Mouse (Mus musculus): ENCODE measurements around the gene Cmah.
"Not testable (repeated sequence)": the region's sequence is repeated elsewhere in the genome, so short reads cannot be mapped to it uniquely, and the experiment has no call there.

Cmah gene

DNA sequence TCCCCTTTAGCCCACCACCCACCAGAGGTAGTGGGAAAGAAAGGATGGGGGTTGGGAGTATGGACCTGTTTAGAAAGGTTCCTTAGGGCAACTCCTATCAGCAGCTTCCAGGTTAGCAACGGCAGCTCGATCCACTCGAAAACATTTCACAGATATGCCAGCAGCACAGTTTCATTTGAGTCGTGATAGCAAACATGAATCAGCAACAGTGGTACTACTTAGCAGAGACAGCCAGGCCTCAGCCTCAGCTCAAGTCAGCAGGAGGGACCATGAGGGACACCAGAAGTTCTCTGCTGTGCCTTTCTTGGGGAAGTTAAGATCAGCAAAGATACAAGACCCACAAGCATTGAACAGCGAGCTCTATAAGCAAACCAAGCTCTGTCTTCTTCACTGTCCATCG lies 13.3 kb downstream of the Cmah start:
- no peak for DNase-seq (ENCODE audit: low read depth)

DNA sequence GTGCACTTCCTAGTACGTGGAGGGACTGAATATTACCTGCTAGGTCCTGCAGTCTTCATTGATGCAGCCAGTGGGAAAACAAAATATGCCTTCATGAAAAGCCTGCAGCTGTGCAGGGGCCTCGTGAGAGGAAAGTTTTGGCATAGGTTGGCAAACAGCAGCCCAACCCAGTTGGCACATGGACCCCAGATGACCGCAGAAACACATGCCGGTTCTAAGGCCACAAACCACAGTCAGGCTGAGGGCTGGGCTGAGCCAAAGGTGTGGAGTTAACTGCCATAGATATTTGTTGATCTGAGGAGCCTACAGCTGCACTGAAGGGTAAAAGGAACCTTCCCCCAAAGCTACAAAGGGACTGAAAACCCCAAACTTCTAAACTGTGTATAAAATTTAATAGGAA lies 14.9 kb downstream of the Cmah start:
- no peak for DNase-seq (ENCODE audit: low read depth)

DNA sequence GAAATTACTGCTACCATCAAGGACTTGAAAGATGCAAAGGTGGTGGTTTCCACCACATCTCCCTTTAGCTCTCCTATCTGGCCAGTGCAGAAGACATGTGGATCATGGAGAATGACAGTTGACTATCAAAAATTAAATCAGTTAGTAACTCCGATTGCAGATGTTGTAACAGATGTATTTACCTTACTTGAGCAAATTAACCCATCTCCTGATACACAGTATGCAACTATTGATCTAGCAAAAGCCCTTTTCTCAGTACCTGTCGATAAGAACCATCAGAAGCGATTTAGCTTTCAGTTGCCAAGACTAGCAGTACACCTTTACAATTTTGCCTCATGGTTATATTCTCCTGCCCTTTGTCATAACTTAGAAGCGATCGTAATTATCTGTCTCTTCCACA lies 25.8 kb downstream of the Cmah start:
- no peak for DNase-seq (ENCODE audit: low read depth)

DNA sequence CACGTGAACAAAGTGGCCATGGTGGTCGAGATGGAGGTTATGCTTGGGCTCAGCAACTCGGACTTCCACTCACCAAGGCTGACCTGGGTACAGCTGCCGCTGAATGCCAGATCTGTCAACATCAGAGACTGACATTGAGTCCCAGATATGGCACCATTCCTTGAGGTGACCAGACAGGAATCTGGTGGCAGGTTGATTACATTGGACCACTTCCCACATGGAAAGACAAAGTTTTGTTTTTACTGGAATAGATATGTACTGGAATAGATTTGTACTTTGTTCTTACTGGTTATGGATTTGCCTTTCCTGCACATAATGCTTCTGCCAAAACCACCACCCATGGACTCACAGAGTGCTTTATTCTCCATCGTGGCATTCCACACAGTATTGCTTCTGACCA lies 27.5 kb downstream of the Cmah start:
- DNase-seq (ENCODE audit: low read depth): no peak

DNA sequence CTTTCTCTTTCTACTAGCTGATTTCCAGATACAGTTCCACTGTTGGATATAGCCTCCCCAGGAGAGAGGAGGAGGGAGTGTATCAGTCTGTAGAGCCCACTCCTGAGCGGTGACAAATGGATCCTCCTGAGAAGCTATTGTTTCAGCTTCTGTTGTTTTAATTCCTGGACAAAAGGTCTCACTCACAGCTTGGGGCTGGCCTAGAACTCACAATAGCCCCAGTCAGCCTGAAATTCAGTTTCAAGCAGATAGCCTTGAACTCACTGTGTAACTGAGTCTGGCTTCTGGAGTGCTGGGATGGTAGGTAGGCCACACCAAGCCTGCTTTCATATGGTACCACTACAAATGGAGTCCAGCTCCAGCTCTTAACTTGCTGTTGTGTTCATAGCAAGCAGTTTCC lies 32.0 kb downstream of the Cmah start:
- DNase-seq (ENCODE audit: low read depth): no peak

DNA sequence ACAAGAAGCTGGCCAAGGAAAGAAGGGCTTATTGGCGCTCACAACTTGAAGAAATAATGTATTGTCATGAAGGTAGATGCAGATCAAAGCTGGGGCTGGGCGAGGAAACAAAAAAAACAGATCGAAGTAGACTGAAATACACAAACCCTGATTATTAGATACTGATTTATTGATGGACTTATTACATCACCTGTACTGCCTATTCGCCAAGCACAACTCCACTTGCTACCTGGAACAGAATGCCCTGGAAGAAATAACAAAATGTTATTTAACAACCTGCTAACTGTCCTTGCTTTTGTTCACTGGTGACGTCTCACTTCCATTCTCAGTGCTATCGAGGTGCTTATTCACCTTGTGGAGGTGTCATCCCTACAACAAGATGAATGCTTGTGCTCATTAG lies 38.0 kb downstream of the Cmah start:
- DNase-seq (ENCODE audit: low read depth): no peak

DNA sequence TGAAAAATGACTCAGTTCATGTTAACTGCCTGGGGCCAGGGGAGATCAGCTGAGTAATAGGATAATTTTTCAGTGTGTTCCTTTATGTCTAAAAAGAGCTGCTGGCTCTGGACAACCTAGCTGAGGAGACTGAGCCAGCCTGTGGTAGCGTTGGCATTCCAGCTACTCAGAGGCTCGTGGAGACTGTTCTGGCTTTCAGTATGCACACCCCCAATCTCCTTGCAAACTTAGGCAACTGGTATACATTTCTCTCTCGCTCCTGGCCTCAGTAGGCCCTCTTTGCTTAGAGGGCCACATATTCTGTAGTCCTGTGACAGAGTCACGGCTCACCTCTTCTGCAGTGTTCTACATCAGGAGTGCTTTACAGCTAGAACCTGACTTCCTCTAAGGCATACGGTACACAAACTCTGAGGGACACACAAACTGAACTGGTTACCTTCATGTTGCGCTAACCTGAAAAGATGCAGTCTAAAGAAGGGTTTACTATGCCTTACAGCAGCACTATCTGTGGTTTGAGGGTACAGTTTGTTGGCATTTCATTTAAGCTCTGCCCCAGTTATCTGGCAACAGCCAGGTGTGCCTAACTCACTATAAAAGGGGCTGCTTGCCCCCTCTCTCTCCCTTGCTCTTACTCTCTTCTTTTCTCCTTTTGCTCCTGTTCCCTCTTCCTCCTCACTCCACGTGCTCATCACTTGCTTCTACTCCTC lies 45.8 kb downstream of the Cmah start:
- peak; percentile 31 for DNase-seq (ENCODE audit: low read depth)

DNA sequence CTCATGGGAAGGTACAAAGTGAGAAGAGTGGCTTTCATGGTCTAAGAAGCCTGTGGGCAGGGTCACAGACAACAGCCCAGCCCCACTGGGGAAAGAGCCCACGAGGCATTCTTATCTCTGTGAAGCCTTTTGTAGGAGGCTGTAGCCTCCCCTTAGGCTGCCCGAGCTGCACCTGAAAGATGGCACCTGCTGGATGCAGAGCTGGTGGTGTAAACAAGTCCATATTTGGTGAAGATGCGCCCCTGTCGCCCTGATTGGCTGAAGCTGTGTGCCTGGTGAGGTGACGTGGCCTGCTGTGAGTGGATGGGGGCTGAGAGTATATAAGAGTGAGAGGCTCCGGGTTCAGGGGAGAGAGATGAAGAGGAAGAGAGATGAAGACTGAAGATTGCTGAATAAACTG lies 47.4 kb downstream of the Cmah start:
- peak; percentile 35 for DNase-seq (ENCODE audit: low read depth)

DNA sequence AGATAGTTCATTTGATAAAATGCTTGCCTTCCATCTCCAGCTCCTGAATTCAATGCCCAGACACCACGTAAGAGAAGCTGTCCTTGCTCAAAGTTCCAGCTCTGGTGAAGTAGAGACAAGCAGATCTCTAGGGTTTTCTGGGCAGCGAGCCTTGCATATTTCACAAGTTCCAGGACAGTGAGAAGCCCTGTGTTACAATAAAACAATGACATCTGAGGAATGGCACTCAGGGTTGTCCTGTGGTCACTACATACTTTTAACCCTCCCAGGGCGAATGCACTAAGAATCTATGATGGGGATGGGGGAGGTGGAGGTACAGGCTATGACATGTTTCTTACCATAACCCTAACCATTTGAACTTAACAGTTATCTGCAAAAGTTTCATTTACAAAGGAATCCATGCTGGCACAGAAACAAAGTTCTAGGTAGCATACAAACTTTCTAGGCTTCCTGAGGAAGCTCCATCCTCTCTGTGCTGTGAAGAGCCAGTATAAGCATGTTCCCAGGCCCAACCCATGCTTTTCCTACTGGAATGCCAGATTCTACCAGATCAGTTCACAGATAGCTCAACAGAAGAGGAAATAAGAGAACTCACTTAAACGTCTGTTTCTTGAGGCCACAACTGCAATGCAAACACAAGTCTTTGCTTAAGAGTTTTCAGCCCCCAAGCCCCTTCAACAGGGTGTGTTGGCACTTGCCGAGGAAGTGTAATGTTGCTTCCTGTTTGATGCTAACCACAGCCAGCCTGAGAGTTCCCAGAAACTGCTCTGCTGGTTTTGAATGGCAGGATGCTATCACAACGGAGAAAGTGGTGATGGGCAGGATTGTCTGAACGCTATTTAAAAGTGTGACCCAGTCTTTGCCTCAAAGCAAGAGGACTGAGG lies 48.4 kb downstream of the Cmah start:
- peak; percentile 59 for DNase-seq (ENCODE audit: low read depth)

DNA sequence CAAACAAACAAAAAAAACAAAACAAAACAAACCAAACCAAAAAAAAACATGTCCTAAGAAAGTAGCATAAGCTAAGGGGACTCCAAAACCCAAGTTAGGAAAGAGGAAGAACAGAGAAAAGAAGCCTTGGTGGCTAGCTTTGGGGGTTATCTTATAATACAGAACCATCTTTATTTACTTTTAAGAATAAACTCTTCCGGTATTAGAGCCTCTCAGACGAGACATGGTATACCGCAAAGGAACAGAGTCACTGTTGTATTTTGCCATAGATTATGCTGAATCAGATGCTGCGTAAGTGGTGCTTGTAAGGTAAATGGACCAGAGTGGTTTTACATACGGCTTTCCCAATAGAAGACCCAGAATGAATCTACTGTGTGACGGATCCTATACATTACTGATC lies 53.5 kb downstream of the Cmah start:
- no peak for DNase-seq (ENCODE audit: low read depth)

DNA sequence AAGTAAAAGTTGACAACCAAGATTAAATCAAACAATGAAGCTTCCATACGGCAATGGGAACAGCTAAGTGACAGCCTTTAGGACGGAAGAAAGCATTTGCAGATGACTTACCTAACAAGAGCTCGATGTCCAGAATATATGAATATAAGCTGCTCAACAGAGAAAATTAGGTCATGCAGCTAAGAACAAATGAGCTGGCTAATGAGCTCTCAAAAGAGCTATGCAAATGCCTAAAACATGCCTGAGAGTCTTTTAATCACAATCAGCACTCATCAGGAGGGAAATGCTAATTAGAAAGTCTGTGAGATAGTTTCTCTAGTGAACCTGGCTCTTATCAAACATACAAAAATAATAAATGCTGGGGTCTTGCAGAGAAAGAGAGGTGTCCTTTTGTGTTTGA lies 56.7 kb downstream of the Cmah start:
- no peak for DNase-seq (ENCODE audit: low read depth)

DNA sequence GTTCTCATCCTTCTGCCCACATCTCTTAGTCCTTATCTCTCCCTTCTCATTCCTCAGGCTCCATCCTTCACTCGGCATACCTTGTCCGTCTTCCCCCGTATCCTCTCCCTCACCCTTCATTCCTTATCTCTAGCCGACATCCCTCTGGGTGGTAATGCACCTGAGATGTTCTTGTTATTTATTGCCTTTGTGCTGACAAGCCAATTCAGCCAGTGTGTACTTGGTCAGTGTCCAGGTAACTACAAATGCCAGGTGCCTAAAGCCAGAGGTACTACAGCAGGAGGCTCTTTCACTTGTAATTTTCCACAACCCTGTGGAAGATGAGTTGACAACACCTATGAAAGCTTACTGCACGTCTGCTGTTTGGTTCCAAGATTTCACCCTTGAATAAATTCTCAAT lies 64.7 kb downstream of the Cmah start:
- DNase-seq (ENCODE audit: low read depth): no peak

DNA sequence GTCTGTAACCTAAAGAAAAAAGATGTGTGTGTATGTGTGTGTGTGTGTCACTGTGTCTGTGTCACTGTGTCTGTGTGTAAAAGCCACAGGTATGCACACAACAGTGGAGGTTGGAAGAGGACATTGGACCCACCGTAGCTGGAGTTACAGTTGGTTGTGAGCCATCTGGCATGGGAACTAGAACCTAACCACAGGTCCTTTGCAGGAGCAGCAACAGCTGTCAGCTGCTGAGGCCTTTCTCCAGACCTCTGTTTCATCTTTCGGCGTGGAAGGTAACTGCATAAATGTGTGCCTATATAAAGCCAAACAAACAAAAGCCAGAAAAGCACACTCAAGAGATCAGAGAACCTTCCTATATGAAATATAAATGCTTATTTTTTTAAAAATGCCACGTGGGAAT lies 65.5 kb downstream of the Cmah start:
- DNase-seq (ENCODE audit: low read depth): no peak

DNA sequence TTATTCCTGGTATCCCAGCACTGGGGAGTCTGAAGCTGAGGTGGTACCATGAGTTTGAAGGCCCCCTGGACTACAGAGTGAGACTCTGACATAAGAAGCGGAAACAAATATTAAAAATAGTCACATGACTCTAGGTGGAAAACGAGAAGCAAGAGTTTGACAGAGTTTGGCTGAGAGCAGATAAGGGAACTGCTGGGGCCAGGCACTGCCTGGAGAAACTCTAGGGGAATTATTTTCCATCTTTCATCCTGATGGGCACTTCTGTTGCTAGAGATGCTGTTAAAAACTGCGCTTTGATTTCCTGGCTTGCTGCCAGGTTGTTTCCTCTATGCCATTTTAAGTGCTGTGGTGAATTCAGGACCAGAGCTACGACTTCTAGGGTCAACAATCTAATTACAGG lies 65.9 kb downstream of the Cmah start:
- peak; percentile 59 for DNase-seq (ENCODE audit: low read depth)

DNA sequence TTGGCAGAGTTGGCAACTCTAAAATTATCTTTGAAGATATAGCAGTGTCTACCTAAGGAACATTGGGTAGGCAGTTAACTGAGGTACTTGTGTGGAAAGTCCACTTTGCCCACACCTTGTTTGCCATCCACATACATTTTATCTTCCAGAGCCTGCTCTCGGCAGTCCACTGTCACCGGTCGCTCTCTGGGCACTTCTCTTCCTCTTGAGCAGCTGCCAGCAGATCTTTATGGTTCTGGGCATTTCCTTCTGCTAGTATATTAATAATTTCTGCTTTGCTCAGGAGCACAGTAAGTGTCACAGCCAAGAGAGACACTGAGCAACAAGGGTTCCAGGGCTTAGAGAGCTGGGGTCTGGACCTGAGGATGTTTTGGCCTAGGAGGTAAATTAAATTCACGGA lies 68.6 kb downstream of the Cmah start:
- no peak for DNase-seq (ENCODE audit: low read depth)

DNA sequence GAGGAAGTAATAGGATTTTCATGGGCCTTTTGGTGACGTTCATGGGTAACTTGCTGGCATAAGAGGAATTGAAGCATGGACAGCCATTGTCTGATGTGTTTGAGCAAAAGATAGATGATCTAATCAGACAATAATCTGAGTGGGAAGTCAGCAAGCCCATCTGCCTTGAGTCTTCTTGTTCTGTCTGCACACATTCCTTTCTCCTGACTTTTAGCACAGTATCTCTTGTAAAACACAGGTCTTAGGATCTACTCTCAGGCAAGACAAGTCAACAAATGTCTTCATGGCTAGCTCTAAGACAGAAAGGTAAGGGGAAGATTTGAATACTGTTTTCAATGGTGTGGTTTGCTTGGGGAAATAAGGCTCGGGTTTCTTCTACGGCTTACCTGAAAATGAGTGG lies 70.0 kb downstream of the Cmah start:
- no peak for DNase-seq (ENCODE audit: low read depth)

DNA sequence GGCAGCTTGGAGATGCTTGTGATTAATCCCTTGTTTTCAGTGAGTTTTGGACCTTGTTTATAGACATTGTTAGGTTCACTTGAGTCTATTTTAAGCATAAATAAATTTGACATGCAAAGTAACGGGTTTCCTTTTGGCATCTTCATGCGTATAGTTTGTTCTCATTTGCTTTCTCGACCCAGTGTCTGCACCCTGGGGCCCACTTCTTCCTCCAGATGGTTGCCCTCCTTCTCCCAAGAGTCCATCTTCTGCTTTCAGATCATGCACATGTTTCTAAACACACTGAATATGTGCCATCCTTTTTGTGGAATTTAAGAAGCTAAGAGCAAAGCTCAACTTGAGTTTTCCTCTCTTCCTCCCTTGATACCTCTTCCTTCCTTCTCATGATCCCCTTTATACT lies 71.3 kb downstream of the Cmah start:
- no peak for DNase-seq (ENCODE audit: low read depth)

DNA sequence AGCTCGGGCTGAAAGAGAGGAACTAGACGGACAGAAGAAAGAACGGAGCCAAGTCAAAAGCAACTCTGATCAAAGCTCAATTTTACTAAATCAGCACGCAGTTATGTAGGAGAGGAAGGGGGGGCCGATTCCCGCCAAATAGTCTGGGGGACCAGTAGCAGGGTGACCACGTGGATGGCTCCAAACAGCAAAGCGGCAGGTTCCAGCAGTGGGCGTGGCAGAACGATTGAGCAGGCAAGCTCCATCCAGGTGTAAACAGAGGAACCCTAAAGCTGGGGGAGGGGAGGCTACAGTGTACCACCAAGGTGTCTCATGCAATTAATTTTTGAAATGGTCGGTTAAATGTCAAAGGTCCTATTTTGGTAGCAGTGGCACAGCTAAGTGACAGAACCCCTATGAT lies 74.6 kb downstream of the Cmah start:
- not testable (repeated sequence) for DNase-seq (ENCODE audit: low read depth)

DNA sequence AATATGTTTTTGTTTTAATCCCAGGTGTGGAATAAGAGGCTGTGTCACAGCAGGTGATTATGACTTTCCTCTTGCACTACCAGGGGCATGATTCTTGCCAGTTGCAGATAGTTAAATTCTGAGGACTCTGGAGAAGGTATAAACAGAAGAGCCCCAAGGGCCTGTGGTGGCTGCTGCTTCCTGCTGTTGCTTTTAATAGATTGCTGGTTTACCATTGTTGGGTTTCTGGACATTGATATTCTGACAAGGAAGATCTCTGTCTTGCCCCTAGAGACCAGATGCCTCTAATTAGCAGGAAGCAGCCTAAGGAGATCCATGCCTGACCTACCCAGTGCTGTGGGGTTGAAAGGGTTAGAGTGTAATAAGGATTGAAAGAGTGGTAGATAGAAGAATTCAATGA lies 75.8 kb downstream of the Cmah start:
- no peak for DNase-seq (ENCODE audit: low read depth)

DNA sequence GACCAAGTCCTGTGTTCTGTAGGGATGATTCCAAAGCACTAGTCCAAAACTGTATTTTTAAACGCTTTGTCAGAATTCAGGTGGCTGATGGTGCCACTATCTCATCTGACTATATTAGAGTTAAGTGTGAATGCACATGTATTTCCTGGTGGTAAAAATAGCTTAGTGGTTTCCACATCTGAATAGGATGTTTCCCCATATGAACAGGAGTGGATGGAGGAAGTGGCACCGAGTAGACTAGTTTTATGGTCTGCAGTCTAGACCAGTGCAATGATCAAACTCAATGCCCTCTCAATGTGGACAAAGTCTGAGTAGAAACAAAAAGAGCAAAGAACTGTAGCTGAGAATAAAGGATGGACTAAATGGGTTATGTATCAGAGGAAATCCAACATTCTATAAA lies 79.6 kb downstream of the Cmah start:
- peak; percentile 23 for DNase-seq (ENCODE audit: low read depth)

DNA sequence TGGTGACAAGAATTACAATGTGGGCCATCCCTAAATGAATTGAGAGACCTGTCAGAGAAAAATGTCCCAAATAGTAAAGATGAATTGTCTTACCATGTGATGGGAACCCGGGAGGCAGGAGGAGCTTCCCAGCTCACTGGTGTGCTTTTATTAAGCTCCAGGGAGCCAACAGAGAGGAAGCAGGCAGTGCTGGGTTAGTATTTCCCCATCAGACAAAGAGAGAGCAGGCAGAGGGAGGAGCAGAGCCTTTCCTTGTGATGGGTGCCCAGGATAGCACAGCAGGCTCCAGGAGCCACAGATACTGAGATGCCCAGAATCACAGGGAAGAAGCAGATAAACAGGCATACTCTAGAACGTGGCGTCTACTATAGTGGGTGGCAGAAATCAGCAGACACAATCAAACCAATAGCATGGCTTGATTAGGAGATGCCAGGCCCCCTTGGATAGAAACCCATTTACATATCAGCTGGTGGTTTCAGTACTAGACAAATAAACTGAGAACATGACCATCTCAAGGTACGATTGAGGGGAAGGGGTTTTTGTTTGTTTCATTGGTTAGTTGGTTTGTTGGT lies 87.5 kb downstream of the Cmah start:
- DNase-seq (ENCODE audit: low read depth): no peak

DNA sequence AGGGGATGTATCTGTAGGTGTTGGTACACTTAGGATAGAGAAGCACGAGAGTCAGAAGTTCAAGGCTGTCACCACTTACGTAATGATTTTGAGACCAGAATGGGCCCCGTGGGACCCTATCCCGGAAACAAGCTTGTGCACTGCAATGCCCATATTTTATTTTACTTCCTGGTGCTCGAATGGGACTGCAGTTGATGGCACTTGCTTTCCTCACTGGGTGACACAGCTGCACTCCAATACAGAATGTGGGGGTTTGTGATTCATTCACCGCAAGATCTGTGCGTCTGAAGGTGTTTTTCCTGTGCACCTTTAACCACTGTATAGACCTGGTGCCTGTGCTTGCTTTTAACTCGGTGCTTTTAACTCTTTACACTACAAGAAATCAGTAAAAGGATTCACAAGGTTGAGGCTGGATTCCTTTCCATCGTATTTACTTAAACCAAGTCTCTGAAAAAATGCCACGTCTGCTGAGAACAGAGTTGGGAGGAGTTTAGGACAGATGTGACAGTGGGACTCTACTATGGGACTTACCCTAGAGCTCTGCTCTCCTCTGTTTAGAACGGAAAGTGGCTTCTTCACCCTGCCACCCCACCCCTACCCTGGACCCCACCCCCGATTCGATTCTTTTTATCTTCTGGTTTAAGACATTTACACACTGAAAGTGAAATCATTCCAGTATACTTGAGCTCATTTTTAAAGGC lies 88.5 kb downstream of the Cmah start:
- DNase-seq (ENCODE audit: low read depth): peak; percentile 92

DNA sequence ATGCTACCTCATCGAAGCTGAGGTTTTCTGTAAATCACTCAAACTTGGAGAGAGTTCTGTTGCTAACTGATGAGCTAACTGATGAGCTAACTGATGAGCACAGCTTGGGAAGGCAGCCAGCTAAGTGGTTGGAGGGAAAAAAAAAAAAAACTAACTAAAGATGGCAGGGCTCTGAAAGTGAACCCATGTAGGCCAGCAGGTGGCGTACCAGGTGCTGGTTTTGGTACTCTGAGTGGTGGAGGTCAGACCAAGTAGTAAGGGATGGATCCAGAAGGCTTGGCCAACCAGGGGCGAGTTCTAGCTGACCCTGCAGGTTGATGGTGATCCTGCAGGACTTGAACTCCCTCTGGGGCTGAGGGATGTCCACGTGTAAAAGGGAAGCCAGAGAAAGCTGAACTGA lies 89.2 kb downstream of the Cmah start:
- DNase-seq (ENCODE audit: low read depth): peak; percentile 92
